Mouse (Mus musculus) midbrain, embryonic 10.5 days (tissue): Measurements from ENCODE around the gene Arhgap17. TPM values are rescaled to one million over a fixed set of nuclear protein-coding genes. Genes with fewer than 3 reads are reported as not detected.
A peak's percentile ranks its signal among the peaks of the same experiment; 100 is the strongest.

Source experiments
- DNase-seq: peaks from one replicate; pipeline ENCODE4 v3.0.0-alpha.2; 2017; ENCODE audit warnings: low spot score
- H3K27ac ChIP-seq: fragments of 300-500 bp; sonication (generic); replicated peaks from 2 replicates; pipeline ENCODE4 v1.5.1; 2016; ENCODE audit warnings: mild to moderate bottlenecking
- H3K27me3 ChIP-seq: fragments of 300-500 bp; sonication (generic); 2 replicates; pipeline ENCODE4 v1.6.1; 2016; ENCODE audit warnings: low read depth, mild to moderate bottlenecking; ENCODE audit not compliant: poor library complexity, severe bottlenecking
- H3K36me3 ChIP-seq: fragments of 300-500 bp; sonication (generic); 2 replicates; pipeline ENCODE4 v1.6.1; 2016; ENCODE audit warnings: mild to moderate bottlenecking, moderate library complexity
- H3K4me1 ChIP-seq: fragments of 300-500 bp; sonication (generic); 2 replicates; pipeline ENCODE4 v1.6.1; 2016
- H3K4me3 ChIP-seq: fragments of 300-500 bp; sonication (generic); 2 replicates; pipeline ENCODE4 v1.5.1; 2016; ENCODE audit warnings: mild to moderate bottlenecking, moderate library complexity
- H3K9me3 ChIP-seq: fragments of 300-500 bp; sonication (generic); replicated peaks from 2 replicates; pipeline ENCODE4 v1.6.1; 2016; ENCODE audit warnings: mild to moderate bottlenecking
- WGBS: fragments of 180-500 bp; shearing (Covaris S2); methylation state at CpG from one replicate; pipeline ENCODE4 v1.1.7; 2016; 5-methylcytosine and 5-hydroxymethylcytosine counted together
- polyA plus RNA-seq: library from polyadenylated mRNA; unstranded; fragments of >200 nt; fragmentation: Nextera tagmentation; extraction: Ambion mirVana; gene quantifications from 2 replicates; pipeline ENCODE4 v1.2.1, GENCODE M21; 2016

The Arhgap17 gene
- 25.9 and 30.3 TPM in 2 replicates for polyA plus RNA-seq

DNA sequence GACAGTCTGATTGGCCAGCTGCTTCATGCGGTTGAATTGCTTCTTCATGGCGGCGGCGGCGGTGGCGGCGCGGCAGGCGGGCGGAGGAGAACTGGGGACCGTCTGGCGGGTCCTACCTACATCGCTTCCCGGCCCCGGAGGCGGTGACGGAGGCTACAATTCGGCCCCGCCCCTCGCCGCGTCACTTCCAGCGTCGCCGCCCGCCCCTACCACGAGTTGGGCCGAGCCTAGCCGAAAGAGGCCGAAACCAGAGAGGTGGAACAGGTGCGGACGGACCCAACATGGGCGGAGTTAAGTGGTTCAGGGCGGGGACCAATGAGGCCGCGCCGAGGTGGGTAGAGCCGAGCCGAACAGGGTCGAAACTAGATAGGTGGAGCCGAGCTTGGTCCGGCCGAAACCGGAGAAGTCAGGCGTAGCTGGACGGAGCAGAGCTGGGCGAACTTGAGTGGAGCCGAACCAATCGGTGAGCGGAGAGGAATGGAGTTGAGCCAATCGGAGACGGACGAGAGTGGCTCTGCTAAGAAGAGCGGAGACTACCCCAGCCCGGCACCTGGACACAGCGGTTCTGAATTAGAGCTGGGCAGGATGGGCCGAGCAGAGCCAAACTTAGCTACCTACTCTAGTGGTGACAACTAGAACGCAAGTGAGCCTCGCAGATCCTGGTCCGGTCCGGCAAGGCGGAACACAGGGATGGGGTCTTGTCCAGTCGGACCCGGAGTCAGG, at the start of gene Arhgap17, which contains the start of gene Lcmt1:
TSS of gene Arhgap17 (minus strand) at position 157 of the 723 bp plus-strand sequence.
TSS of gene Lcmt1 (plus strand) at position 26 of the 723 bp plus-strand sequence.
- Histone ChIP-seq H3K9me3 (no peaks in the 10 kb centered on the region), H3K4me1 (peaks cover 38% of the 10 kb centered on the region), H3K27me3 (no peaks in the 10 kb centered on the region), H3K27ac (peak within 1 kb of the TSS; percentile 93), H3K4me3 (peak within 1 kb of the TSS; percentile 81), H3K36me3 (no peaks in the 10 kb centered on the region)
- DNase-seq: peak; percentile 97
- under 1% methylated on average over 64 of the region's 64 CpGs for WGBS

DNA sequence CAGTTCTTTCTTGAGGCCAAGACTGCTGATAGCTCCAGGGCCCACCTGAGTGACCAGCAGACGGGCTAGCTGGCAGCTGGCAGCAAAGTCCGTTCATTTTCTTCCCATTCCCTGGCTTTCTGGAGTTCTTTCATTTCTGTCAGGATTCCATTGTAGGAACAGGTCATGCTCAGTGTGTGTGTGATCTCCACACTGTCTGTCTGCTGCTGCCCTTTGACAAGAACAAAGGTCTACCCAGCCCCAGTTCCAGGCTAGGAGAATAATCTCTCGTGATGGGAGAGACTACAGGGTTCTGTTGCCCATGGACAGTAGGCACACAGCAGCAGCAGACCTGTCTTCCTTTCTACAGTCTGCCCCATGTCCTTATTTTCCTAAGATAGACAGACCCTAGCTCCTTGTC, 47.9 kb upstream of the Arhgap17 start:
- WGBS: 91% methylated on average over 3 of the region's 3 CpGs
- H3K27ac ChIP-seq: no peak overlapping the region
- H3K4me3 ChIP-seq: no peak overlapping the region
- H3K27me3 ChIP-seq: no peaks in the 10 kb centered on the region
- no peaks in the 10 kb centered on the region for H3K9me3 ChIP-seq
- peaks cover 60% of the 10 kb centered on the region for H3K36me3 ChIP-seq
- H3K4me1 ChIP-seq: no peaks in the 10 kb centered on the region
- no peak for DNase-seq

- 85% methylated on average over 4 of the region's 4 CpGs for WGBS
- Histone ChIP-seq H3K27ac (no peak overlapping the region), H3K9me3 (no peaks in the 10 kb centered on the region), H3K4me1 (no peaks in the 10 kb centered on the region), H3K4me3 (no peak overlapping the region), H3K27me3 (no peaks in the 10 kb centered on the region), H3K36me3 (peaks cover 58% of the 10 kb centered on the region)
- no peak for DNase-seq
These were observed 47.1 kb upstream of the Arhgap17 start for GRCm38 (mm10) chr7:123416803-123417202.

- H3K9me3 ChIP-seq: no peaks in the 10 kb centered on the region
- no peak overlapping the region for H3K4me3 ChIP-seq
- H3K27ac ChIP-seq: no peak overlapping the region
- DNase-seq: no peak
- H3K36me3 ChIP-seq: peaks cover 35% of the 10 kb centered on the region
- 88% methylated on average over 3 of the region's 3 CpGs for WGBS
- H3K4me1 ChIP-seq: no peaks in the 10 kb centered on the region
- no peaks in the 10 kb centered on the region for H3K27me3 ChIP-seq
These were observed 42.4 kb upstream of the Arhgap17 start for GRCm38 (mm10) chr7:123412143-123412542.

DNA sequence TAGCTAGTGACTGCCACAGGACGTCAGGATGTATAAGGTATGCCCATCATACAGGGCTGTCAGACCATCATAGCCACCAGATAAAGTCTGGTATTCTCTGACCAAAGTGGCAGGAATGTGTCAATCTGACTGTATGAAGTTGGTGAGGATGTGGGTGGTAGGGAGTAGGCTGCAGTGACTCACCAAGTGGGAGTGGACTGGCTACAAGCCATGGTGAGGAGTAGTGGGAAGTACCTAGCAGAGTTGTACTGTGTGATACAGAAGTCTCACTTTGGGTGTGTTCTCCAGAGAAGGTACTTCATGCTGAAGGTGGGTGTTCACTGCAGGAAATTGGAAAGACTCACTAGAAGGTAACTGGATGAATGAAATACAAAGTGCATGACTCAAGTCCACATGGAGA, 41.4 kb upstream of the Arhgap17 start:
- Histone ChIP-seq H3K4me1 (no peaks in the 10 kb centered on the region), H3K27ac (no peak overlapping the region)
- WGBS: 91% methylated on average over 1 of the region's 1 CpGs

GRCm38 (mm10) chr7:123410502-123410901, 40.8 kb upstream of the Arhgap17 start:
- no peak overlapping the region for H3K4me3 ChIP-seq
- H3K36me3 ChIP-seq: peaks cover 43% of the 10 kb centered on the region
- 91% methylated on average over 7 of the region's 7 CpGs for WGBS
- no peak for DNase-seq
- no peaks in the 10 kb centered on the region for H3K4me1 ChIP-seq
- no peaks in the 10 kb centered on the region for H3K9me3 ChIP-seq
- H3K27me3 ChIP-seq: no peaks in the 10 kb centered on the region
- H3K27ac ChIP-seq: no peak overlapping the region

More for the DNA sequence above, 41.4 kb upstream of the Arhgap17 start:
- Histone ChIP-seq H3K36me3 (peaks cover 37% of the 10 kb centered on the region), H3K4me3 (no peak overlapping the region), H3K27me3 (no peaks in the 10 kb centered on the region), H3K9me3 (no peaks in the 10 kb centered on the region)
- no peak for DNase-seq

- H3K4me1 ChIP-seq: no peaks in the 10 kb centered on the region
- no peak overlapping the region for H3K4me3 ChIP-seq
- peaks cover 60% of the 10 kb centered on the region for H3K36me3 ChIP-seq
- DNase-seq: no peak
- 81% methylated on average over 4 of the region's 4 CpGs for WGBS
- H3K9me3 ChIP-seq: no peaks in the 10 kb centered on the region
- no peak overlapping the region for H3K27ac ChIP-seq
- no peaks in the 10 kb centered on the region for H3K27me3 ChIP-seq
These were observed 37.3 kb upstream of the Arhgap17 start for GRCm38 (mm10) chr7:123406988-123407387.

DNA sequence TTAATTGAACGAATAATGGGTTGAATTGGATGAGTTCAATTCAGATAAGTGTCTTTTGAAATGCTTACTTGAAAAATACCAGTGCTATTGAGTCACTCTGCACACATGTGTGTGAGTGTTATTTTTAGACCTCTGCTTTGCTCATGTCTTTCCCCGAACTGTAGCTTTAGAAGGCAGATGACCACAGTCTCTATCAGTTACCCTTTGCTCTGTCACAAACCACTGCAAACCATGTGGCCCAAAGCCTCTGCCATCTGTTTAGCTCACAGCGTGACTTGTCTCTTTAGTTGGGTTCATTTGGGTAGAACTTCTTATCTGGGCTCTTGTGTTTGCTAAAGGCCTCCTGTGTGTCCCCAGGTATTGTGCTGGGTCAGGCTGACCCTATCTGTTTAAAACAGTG, 35.9 kb upstream of the Arhgap17 start:
- WGBS: 93% methylated on average over 3 of the region's 3 CpGs
- Histone ChIP-seq H3K27me3 (no peaks in the 10 kb centered on the region), H3K4me3 (no peak overlapping the region), H3K27ac (no peak overlapping the region), H3K9me3 (no peaks in the 10 kb centered on the region), H3K4me1 (no peaks in the 10 kb centered on the region), H3K36me3 (peaks cover 56% of the 10 kb centered on the region)
- no peak for DNase-seq

DNA sequence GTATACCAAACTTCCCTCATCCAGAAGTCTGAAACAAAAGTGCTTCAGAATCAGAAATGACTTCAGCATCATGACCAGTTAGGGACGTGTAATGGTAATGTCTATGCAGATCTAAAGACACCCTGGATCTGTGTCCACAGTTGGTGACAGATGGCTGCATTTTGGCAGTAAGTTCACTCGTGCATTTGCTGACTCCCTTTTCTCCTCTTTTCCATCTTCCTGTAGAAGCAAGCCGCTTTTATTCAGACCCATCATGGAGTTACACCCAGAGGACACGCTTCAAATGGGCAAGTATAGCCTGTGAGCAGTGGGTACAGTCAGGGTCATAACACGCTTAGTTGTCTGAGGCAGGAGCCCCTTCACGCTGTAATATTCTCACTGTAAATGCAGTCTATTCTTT, 34.5 kb upstream of the Arhgap17 start:
- no peaks in the 10 kb centered on the region for H3K9me3 ChIP-seq
- H3K4me1 ChIP-seq: no peaks in the 10 kb centered on the region
- no peaks in the 10 kb centered on the region for H3K27me3 ChIP-seq
- H3K4me3 ChIP-seq: no peak overlapping the region
- H3K36me3 ChIP-seq: peaks cover 51% of the 10 kb centered on the region
- 95% methylated on average over 6 of the region's 6 CpGs for WGBS
- no peak for DNase-seq
- no peak overlapping the region for H3K27ac ChIP-seq

DNA sequence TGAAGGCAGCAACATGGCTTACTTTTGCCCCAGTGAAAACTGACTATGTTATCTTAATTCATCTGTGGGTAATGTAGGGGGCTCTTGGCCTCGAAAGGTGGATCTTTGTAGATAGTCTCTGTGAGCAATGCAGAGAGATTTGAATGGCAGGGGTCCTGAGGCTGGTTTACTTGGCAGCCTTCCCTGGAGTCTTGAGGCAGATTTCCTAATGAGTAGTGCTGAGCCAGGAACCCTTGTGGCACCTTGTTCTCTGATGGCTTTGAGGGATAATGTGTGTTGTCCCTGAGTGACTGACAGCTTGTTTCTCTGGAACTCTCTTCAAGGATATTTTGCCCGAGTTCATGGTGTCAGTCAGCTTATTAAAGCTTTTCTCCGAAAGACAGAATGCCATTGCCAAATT, 31.4 kb upstream of the Arhgap17 start:
- WGBS: 84% methylated on average over 3 of the region's 3 CpGs
- Histone ChIP-seq H3K36me3 (peaks cover 50% of the 10 kb centered on the region), H3K27ac (no peak overlapping the region)

DNA sequence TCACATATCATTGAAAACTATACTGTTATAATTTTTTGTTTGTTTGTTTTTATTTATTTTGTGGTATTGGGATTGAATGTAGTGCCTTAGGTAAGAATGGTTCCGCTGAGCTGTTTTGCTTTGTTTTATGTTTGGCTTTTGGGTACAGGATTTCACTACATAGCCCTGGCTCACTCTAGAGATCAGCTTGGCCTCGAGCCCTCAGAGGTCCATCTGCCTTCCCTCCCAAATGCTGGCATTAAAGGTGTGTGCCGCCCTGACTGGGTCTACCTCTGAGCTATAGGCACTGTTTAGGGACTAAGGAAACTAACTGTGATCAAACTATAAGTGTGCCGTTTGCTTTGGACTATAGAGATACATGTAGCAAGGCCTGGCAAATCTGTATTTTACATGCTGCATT, 29.6 kb upstream of the Arhgap17 start:
- peaks cover 32% of the 10 kb centered on the region for H3K36me3 ChIP-seq
- 84% methylated on average over 4 of the region's 4 CpGs for WGBS
- no peaks in the 10 kb centered on the region for H3K9me3 ChIP-seq
- no peak for DNase-seq
- no peak overlapping the region for H3K27ac ChIP-seq
- no peaks in the 10 kb centered on the region for H3K4me1 ChIP-seq
- no peaks in the 10 kb centered on the region for H3K27me3 ChIP-seq
- H3K4me3 ChIP-seq: no peak overlapping the region

More for the DNA sequence above, 31.4 kb upstream of the Arhgap17 start:
- Histone ChIP-seq H3K4me1 (no peaks in the 10 kb centered on the region), H3K27me3 (no peaks in the 10 kb centered on the region), H3K4me3 (no peak overlapping the region), H3K9me3 (no peaks in the 10 kb centered on the region)
- no peak for DNase-seq

DNA sequence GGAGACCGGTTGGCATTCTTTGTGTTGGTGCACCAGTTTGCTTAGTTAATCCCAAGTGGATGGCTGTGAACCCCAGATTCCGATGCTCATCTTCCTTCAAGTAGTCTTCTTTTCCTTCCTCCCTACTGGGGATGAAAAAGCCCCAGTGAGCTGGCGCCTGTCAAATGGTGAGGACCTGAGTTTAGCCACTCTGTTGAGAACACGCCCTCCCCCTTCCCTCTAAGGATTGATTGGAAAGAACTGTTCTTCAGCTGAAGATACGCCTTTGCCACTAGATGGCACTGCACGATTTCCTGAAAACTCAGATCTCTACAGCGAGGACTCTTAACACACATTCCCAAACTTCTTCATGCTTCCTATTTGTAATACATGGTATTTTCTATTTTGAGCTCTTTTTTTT, 29.1 kb upstream of the Arhgap17 start:
- no peak overlapping the region for H3K27ac ChIP-seq
- DNase-seq: peak; percentile 49
- no peaks in the 10 kb centered on the region for H3K27me3 ChIP-seq
- no peaks in the 10 kb centered on the region for H3K4me1 ChIP-seq
- H3K36me3 ChIP-seq: peaks cover 28% of the 10 kb centered on the region
- 28% methylated on average over 7 of the region's 7 CpGs for WGBS
- no peaks in the 10 kb centered on the region for H3K9me3 ChIP-seq
- no peak overlapping the region for H3K4me3 ChIP-seq

DNA sequence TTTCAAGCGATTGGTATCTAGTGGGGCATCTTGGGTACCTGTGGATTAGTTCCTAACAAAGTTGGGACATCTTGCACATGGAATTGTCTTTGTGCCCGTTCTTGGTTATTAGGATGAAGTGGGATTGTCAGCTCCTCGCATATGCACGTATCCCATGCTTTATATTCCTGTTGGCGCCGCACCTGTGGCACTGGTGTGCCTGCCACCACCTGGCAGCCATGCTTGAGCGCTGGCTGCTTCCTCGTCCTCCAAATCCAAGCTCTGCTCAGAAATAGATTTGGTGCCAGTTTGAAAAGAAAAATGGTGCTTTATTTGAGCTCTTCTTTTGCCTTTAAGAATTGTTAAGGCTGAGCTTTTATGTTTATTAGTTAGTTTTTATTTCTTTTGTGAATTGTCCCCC, 28.2 kb upstream of the Arhgap17 start:
- H3K9me3 ChIP-seq: no peaks in the 10 kb centered on the region
- no peaks in the 10 kb centered on the region for H3K4me1 ChIP-seq
- no peak overlapping the region for H3K27ac ChIP-seq
- DNase-seq: no peak
- 92% methylated on average over 8 of the region's 8 CpGs for WGBS
- no peak overlapping the region for H3K4me3 ChIP-seq
- H3K36me3 ChIP-seq: peaks cover 28% of the 10 kb centered on the region
- H3K27me3 ChIP-seq: no peaks in the 10 kb centered on the region
